Mouse (Mus musculus) limb, embryonic 11.5 days (tissue): ENCODE measurements around the gene Ugt1a2. TPM values are rescaled to one million over a fixed set of nuclear protein-coding genes. Genes with fewer than 3 reads are reported as not detected.

Source experiments
- ATAC-seq: fragments of 200-750 bp; cut with Nextera tagmentation; 2 replicates; pipeline ENCODE4 v1.8.0; 2017; ENCODE audit warnings: low read depth; ENCODE audit not compliant: insufficient number of reproducible peaks, low FRiP score, low TSS enrichment
- DNase-seq: peaks from one replicate; pipeline ENCODE4 v3.0.0-alpha.2; 2015; ENCODE audit warnings: low spot score
- H3K27ac ChIP-seq: fragments of 300-500 bp; sonication (generic); replicated peaks from 2 replicates; pipeline ENCODE4 v1.5.1; 2014; ENCODE audit warnings: low read depth, mild to moderate bottlenecking, low read length
- H3K27me3 ChIP-seq: fragments of 300-500 bp; sonication (generic); 2 replicates; pipeline ENCODE4 v1.6.1; 2014; ENCODE audit warnings: mild to moderate bottlenecking, low read length, mixed read lengths; ENCODE audit not compliant: control insufficient read depth, insufficient read depth
- H3K36me3 ChIP-seq: fragments of 300-500 bp; sonication (generic); 2 replicates; pipeline ENCODE4 v1.6.1; 2014; ENCODE audit warnings: mild to moderate bottlenecking, low read length, moderate library complexity, mixed read lengths; ENCODE audit not compliant: control insufficient read depth, insufficient read depth
- H3K4me1 ChIP-seq: fragments of 300-500 bp; sonication (generic); 2 replicates; pipeline ENCODE4 v1.6.1; 2014; ENCODE audit warnings: low read length, mixed read lengths; ENCODE audit not compliant: control insufficient read depth, insufficient read depth
- H3K4me2 ChIP-seq: fragments of 300-500 bp; sonication (generic); 2 replicates; pipeline ENCODE4 v1.6.1; 2014; ENCODE audit warnings: low read depth, mild to moderate bottlenecking, moderate library complexity; ENCODE audit not compliant: severe bottlenecking
- H3K4me3 ChIP-seq: fragments of 300-500 bp; sonication (generic); 2 replicates; pipeline ENCODE4 v1.5.1; 2014; ENCODE audit warnings: low read depth, low read length
- H3K9ac ChIP-seq: fragments of 300-500 bp; sonication (generic); 2 replicates; pipeline ENCODE4 v1.6.1; 2014; ENCODE audit warnings: mild to moderate bottlenecking, low read length
- H3K9me3 ChIP-seq: fragments of 300-500 bp; sonication (generic); 2 replicates; pipeline ENCODE4 v1.6.1; 2016; ENCODE audit warnings: low read length; ENCODE audit not compliant: control insufficient read depth
- WGBS: fragments of 180-500 bp; shearing (Covaris S2); extraction: QIAGEN DNeasy Blood & Tissue Kit; methylation state at CpG from one replicate; pipeline ENCODE4 v1.1.7; 2014; 5-methylcytosine and 5-hydroxymethylcytosine counted together
- polyA plus RNA-seq: library from polyadenylated mRNA; unstranded; fragments of >200 nt; fragmentation: Nextera tagmentation; extraction: Ambion mirVana; gene quantifications from 2 replicates; pipeline ENCODE4 v1.2.1, GENCODE M21; 2014

Gene Ugt1a2
- polyA plus RNA-seq, 1 experiment from 2014 or later: not detected

GRCm38 (mm10) chr1:88233421-88234247 lies 33.2 kb downstream of the Ugt1a2 start:
- no peaks in the 10 kb centered on the region; the same call in 1 of the 2 replicates for H3K36me3 ChIP-seq
- H3K27me3 ChIP-seq: no peaks in the 10 kb centered on the region
- WGBS: 73% methylated on average over 14 of the region's 14 CpGs
- ATAC-seq (no peak), DNase-seq (no peak)
- H3K9ac ChIP-seq: no peak overlapping the region
- H3K4me1 ChIP-seq: no peaks in the 10 kb centered on the region
- no peak overlapping the region for H3K27ac ChIP-seq
- peaks cover 95% of the 10 kb centered on the region for H3K9me3 ChIP-seq
- H3K4me2 ChIP-seq: no peak overlapping the region
- H3K4me3 ChIP-seq: no peak overlapping the region

GRCm38 (mm10) chr1:88234248-88234610 lies 33.8 kb downstream of the Ugt1a2 start:
- no peak overlapping the region for H3K27ac ChIP-seq
- H3K4me2 ChIP-seq: no peak overlapping the region
- DNase-seq (no peak), ATAC-seq (no peak)
- H3K9ac ChIP-seq: no peak overlapping the region
- no peaks in the 10 kb centered on the region for H3K27me3 ChIP-seq
- peaks cover 97% of the 10 kb centered on the region for H3K9me3 ChIP-seq
- H3K4me3 ChIP-seq: no peak overlapping the region
- H3K4me1 ChIP-seq: no peaks in the 10 kb centered on the region
- no peaks in the 10 kb centered on the region; the same call in 1 of the 2 replicates for H3K36me3 ChIP-seq
- 69% methylated on average over 4 of the region's 4 CpGs for WGBS

- no peaks in the 10 kb centered on the region; the same call in 1 of the 2 replicates for H3K36me3 ChIP-seq
- no peak overlapping the region for H3K9ac ChIP-seq
Observed at GRCm38 (mm10) chr1:88234646-88235045, 34.2 kb downstream of the Ugt1a2 start.

DNA sequence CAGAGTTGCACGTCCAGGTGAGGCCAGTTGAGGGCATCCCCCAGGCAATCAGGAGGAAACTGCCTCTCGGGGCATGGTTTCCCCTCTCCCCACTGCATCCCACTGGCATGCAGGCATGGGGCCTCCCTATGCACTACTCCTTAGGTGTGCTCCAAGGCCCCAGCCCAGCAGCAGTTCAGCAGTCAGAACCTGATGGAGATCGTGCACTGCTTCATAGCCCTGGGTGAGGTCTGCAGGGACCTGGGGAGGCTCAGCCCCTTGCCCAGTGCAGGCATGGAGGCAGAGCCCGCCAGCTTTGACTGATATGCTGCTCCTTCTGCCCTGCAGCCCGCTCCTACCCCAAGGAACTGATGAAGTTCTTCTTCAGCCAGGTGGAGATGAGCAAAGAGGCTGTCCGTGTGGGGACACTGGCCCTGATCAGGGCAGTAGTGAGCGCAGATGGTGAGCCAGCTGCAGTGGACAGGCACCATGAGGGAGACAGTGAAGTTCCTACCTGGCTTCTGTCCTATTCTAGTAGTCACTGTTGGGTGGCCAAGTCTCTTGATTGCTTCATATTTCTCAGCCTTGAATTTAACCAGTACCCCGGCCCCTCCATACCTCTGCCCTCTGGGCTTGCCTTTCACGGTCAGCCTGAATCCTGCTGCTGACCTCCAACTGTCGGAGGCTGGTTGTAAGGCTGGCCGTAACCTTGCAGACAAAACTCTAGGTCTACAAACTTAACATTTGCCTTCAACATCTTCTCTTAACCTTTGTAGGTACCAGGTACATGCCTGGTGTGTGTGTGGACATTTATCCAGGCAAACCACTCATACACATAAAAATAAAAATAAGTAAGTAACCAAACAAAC lies 34.9 kb downstream of the Ugt1a2 start:
- no peaks in the 10 kb centered on the region for H3K27me3 ChIP-seq
- peaks cover 97% of the 10 kb centered on the region for H3K9me3 ChIP-seq
- ATAC-seq (no peak), DNase-seq (no peak)
- H3K36me3 ChIP-seq: no peaks in the 10 kb centered on the region; the same call in 1 of the 2 replicates
- H3K9ac ChIP-seq: no peak overlapping the region
- H3K4me1 ChIP-seq: no peaks in the 10 kb centered on the region
- no peak overlapping the region for H3K4me2 ChIP-seq
- H3K27ac ChIP-seq: no peak overlapping the region
- no peak overlapping the region for H3K4me3 ChIP-seq
- 65% methylated on average over 11 of the region's 11 CpGs for WGBS

More at GRCm38 (mm10) chr1:88234646-88235045, 34.2 kb downstream of the Ugt1a2 start:
- ATAC-seq (no peak), DNase-seq (no peak)
- WGBS: 47% methylated on average over 5 of the region's 5 CpGs
- Histone ChIP-seq H3K4me2 (no peak overlapping the region), H3K27me3 (no peaks in the 10 kb centered on the region), H3K4me3 (no peak overlapping the region), H3K9me3 (peaks cover 97% of the 10 kb centered on the region), H3K27ac (no peak overlapping the region), H3K4me1 (no peaks in the 10 kb centered on the region)

DNA sequence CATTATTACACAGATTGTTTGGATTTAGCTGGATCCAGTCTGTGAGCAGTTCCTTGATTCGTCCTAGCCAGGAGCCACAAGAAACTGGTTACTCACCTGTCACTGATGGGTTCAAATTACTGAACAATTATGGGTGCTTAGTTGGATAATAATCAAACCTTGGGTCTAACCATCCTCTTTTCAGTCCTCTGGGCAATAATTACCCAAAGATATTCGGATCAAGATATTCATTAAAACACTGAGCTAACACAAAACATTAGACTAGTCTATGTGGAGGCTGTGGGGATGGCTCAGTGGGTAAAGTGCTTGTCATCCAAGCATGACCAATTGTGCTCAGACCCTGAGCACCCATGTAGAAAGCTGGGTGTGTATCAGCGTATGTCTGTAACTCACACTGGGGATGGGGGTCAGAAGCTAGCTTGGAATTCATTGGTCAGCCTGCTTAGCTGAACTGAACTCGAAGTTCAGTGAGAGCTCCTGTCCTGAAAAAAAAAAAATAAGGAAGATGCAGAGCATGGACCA lies 35.6 kb downstream of the Ugt1a2 start:
- no peak overlapping the region for H3K27ac ChIP-seq
- no peak overlapping the region for H3K4me3 ChIP-seq
- 72% methylated on average over 4 of the region's 4 CpGs for WGBS
- no peaks in the 10 kb centered on the region for H3K27me3 ChIP-seq
- no peak overlapping the region for H3K4me2 ChIP-seq
- no peak for DNase-seq
- no peaks in the 10 kb centered on the region for H3K4me1 ChIP-seq
- H3K9ac ChIP-seq: no peak overlapping the region
- no peaks in the 10 kb centered on the region; the same call in 1 of the 2 replicates for H3K36me3 ChIP-seq
- peaks cover 97% of the 10 kb centered on the region for H3K9me3 ChIP-seq
- ATAC-seq: no peak

- no peak overlapping the region for H3K4me2 ChIP-seq
- H3K27me3 ChIP-seq: no peaks in the 10 kb centered on the region
- H3K4me1 ChIP-seq: no peaks in the 10 kb centered on the region
- H3K9ac ChIP-seq: no peak overlapping the region
- WGBS: 77% methylated on average over 5 of the region's 5 CpGs
- peaks cover 93% of the 10 kb centered on the region for H3K9me3 ChIP-seq
- no peak for ATAC-seq
- no peak for DNase-seq
- no peaks in the 10 kb centered on the region for H3K36me3 ChIP-seq
- no peak overlapping the region for H3K4me3 ChIP-seq
- no peak overlapping the region for H3K27ac ChIP-seq
Observed at GRCm38 (mm10) chr1:88237311-88237710, 36.9 kb downstream of the Ugt1a2 start.

- Histone ChIP-seq H3K9me3 (peaks cover 92% of the 10 kb centered on the region), H3K4me3 (no peak overlapping the region), H3K27me3 (no peaks in the 10 kb centered on the region), H3K4me2 (no peak overlapping the region), H3K36me3 (no peaks in the 10 kb centered on the region), H3K9ac (no peak overlapping the region), H3K4me1 (no peaks in the 10 kb centered on the region), H3K27ac (no peak overlapping the region)
- no peak for ATAC-seq
- WGBS: 81% methylated on average over 6 of the region's 6 CpGs
- DNase-seq: no peak
Observed at GRCm38 (mm10) chr1:88238771-88239170, 38.4 kb downstream of the Ugt1a2 start.

GRCm38 (mm10) chr1:88240072-88240471 lies 39.7 kb downstream of the Ugt1a2 start:
- Histone ChIP-seq H3K4me3 (no peak overlapping the region), H3K36me3 (no peaks in the 10 kb centered on the region), H3K27me3 (no peaks in the 10 kb centered on the region), H3K4me1 (no peaks in the 10 kb centered on the region), H3K9ac (no peak overlapping the region), H3K4me2 (no peak overlapping the region), H3K27ac (no peak overlapping the region), H3K9me3 (peaks cover 92% of the 10 kb centered on the region)
- 74% methylated on average over 5 of the region's 5 CpGs for WGBS
- DNase-seq: no peak
- ATAC-seq: no peak
